Mouse (Mus musculus) adrenal gland, postnatal 36 days (tissue): ENCODE results near the gene Dnah5. TPM values are rescaled to one million over a fixed set of nuclear protein-coding genes. Genes with fewer than 3 reads are reported as not detected.

Source experiments
- DNase-seq, 2 experiments: peaks; one replicate each; pipeline ENCODE4 v3.0.0; 2021; ENCODE audit warnings: mixed read lengths in 1 of 2
- long read RNA-seq, 2 experiments: library from polyadenylated mRNA; stranded (forward); transcript quantifications; one replicate each; pipeline ENCODE4 v2.0.0; 2021; ENCODE audit warnings: borderline sequencing depth in 2 of 2
- total RNA-seq, 2 experiments: library from RNA; stranded (reverse); gene quantifications; 2 replicates each; pipeline ENCODE4 v1.2.3; 2021

Gene Dnah5
- under 1 TPM; 0.03 to 0.10 TPM for total RNA-seq
- long read RNA-seq, experiment 1 = 0 reads
- long read RNA-seq, experiment 2 = 0 reads

DNA sequence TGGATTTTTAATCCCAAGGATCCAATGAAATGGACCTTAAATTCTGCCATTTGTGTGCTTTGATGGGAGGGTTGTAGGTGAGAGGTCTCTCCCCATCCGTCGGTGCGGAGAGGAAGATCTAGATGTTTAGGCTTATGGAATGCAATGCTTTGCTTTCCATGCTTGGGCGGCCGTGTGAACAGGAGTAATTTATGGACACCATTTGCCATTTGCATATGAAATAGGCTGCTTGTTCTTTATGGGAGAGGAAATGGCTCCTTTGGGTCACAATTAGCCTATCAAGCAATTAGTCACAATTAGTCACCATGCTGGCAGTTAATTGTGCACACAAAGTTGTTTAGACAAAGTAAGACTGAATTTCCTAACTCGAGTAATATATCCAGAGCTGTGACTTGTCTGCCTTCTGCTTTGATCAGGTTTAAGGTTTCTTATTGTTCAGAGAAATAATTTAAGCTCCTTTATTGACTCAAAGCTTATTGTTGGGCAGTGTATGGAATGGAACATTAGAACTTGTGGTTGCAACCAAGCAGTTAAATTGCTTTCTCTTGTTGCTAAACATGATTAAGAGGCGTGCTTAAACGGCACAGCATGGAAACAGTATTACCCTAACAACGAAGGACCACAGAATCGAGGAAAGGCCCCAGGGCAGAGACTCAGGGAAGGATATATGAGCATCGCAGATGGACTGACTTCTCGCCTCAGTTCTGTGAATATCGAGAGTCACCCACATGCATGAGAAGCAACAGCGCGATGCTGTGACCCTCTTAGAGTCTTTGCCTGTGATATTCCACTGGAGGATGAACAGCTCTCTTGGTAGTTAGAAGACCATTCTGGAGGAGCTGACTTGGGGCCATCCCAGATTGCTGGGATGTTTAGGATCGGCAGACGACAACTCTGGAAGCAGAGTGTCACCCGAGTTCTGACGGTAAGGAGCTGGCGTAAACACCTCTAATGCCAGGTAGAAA lies at the start of gene Dnah5:
TSS of gene Dnah5 (plus strand) at position 642 of the 965 bp plus-strand sequence.
- no peak for DNase-seq

DNA sequence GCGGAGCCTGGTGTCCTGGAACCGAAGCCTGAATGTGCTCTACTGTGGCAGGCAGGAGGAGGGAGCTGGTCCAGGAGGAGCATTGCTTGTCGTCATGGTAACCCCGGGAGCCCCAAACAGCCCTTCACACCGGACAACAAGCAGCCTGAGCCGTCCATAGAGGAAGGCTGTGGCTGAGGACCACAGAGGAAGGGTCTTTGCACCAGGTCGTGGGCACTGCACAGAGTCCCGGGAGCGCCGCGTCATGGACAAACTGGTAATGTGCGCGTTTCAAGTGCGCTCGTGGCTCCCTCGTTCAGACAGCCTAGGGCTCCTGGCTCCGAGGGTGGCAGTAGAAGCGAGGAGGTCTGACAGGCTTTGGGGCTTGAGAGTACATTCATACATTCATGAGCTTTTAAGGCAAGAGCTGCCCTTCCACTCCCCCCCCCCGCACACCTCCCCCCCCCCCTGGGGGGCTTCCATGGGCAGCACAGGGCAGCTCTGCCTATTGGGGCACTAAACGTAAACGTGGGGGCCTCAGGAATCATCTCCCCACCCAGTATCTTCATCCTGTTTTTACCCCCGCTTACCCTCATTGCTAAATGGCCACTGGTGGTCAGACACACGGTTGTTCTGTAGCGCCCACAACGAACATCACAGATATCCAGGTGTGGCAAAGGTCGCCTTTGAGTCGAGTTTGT lies 48.6 kb upstream of the Dnah5 start:
- peak; percentile 23 to 29 for DNase-seq

DNA sequence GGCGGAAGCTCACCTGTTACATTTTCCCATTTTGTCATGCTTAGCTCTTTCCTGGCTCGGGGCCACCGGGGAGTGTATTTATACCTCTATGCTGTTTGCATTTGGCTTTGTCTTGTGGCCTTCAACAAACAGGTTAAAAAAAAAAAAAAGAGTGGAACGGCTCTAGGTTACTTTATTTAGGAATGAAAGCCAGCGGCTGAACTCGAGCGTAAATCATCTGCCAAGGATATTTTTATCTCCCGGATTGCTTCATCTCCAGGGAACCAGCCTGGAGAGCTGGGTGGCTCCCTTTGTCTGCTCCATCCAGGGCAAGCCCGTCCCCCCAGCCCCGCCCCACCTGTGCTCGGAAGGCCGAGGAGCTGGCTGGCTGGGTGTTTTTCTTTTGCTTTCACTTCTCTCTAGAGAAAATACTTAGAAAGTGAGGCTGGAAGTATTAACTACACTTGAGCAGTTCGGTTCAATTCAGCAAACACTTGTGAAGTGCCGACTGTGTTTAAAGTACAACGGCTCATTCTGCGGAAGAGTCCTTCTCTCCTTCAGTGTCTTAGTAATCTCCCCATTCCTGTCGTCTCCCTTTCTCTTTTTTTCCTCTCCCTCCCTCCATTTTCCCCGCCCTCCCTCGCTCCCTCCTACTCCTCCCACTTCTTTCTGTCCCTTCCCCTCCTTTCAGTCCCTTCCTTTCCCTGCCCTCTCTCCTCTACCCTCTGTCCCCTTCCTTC lies 44.6 kb upstream of the Dnah5 start:
- peak; percentile 86 to 91 for DNase-seq

DNA sequence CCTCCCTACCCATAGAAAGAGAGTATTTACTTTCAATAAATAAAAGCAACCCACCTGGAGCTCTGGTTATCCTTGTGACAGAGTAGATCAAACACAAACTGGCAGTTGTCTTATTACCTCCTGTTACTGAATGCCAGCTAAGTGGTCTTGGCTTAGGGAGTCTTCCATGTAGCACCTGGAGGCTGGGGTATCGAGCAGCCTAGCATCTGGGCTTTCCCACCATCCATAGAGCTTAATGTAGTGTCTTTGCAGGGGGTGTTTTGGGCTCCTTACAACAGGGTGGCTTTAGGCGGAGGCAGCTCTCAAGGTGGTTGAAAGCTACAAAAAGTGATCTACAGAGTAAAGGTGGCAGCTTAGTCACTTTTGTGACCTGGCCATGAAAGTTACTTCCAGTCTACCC lies 41.3 kb upstream of the Dnah5 start:
- no peak for DNase-seq

DNA sequence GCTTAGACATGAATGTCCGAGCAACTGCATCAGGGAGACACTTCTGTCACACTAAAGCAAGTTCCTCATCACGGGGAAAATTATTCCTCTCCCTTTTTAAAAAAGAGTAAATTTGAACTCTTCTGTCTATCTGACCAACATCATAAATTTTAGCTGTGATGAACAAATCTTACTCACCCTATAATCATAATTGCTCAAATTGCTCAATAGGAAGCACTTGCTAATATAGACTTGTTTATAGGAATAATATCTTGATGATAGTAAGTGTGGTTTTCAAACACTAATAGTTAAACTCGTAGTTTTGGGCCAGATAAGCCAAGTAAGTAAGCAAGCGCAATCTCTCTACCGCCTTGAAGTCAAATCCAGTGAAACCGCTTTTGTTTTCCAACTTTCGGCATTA lies 38.3 kb upstream of the Dnah5 start:
- DNase-seq = no peak

DNA sequence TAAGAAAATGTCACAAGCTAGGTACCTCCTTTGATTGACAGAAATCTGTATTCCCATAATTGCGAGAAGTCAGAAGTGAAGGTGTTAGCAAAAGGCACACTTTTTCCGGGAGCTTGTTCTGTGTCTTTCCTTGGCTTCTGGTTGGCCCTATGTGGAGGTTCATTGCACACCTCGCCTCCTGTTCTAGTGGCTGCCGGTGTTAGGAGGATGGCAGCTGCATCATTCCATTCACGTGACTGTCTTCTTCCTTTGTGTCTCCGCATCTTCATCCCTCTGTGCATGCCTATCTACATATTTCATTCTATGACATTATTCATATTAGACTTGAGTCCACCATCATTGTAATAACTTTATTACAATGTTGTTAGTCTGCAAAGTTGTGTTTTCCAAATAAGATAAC lies 37.5 kb upstream of the Dnah5 start:
- no peak for DNase-seq

DNA sequence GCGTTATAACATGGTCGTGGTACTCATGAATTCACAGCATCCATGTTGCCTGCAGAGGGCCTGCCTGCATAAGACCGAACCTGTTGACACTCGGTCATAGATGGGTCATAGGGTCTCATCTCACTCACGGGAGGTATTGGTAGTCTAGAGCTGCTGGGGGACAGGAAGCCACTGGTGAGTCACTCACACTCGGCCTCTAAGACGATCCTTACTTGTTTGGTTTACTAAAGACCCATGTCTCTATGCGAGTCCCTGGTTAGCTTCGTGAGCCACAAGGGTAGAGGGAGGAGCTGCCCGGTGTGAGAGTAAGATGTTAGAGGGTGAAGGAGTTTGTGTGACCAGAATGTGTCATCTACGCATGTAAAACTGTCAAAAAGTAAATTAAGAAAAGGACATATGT lies 24.6 kb upstream of the Dnah5 start:
- no peak for DNase-seq

DNA sequence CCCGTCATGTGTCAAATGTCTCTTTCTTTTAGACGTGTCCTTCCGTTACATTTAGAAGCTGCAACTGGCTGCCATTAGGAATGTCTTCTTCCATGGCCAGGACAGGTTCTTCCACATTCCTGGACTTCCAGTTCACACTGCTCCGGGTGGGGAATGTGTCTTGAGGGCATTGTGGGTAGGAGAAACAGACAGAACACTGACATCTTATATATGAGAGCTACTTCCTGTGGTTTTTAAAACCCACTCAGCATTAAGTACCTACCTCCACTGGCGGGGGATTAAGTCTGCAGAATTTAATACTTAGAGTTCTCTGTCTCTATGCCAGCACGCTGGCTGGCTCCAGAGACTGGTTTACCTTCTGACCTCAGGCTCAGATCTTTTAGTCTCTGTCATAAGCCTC lies 24.0 kb upstream of the Dnah5 start:
- no peak for DNase-seq

DNA sequence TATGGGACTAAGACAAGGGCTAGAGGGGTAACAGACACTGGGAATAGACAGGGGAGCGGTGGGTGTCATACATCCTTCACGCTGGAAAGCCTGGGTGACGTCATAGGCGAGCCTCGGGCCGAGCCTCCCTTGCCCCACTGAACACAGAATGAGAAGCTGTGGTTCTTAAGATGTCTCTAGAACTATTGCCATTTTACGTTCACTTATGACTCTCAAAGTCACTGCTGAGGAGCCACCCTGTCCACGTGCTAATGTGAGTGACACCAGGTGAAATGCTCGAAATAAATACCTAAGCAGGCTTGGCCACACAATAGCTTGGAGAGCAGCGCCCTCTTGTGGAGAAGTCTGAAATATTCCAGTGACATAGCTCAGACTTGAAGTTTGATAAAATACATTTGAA lies 21.7 kb upstream of the Dnah5 start:
- peak; percentile 73 to 79 for DNase-seq

DNA sequence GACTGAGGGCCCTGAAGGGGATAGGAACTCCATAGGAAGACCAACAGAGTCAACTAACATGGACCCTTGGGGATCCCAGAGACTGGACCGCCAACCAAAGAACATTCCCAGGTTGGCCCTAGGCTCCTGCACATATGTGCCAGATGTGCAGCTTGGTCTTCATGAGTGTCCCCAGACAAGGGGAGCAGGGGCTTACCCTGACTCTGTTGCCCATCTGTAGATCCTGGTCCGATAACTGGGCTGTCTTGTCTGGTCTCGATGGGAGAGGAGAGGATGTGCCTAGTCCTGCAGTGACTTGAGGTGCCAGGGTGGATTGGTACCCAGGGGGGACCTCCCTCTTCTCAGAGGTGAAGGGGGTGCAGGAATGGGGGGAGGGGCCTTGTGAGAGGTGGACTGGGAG lies 21.0 kb upstream of the Dnah5 start:
- no peak for DNase-seq

DNA sequence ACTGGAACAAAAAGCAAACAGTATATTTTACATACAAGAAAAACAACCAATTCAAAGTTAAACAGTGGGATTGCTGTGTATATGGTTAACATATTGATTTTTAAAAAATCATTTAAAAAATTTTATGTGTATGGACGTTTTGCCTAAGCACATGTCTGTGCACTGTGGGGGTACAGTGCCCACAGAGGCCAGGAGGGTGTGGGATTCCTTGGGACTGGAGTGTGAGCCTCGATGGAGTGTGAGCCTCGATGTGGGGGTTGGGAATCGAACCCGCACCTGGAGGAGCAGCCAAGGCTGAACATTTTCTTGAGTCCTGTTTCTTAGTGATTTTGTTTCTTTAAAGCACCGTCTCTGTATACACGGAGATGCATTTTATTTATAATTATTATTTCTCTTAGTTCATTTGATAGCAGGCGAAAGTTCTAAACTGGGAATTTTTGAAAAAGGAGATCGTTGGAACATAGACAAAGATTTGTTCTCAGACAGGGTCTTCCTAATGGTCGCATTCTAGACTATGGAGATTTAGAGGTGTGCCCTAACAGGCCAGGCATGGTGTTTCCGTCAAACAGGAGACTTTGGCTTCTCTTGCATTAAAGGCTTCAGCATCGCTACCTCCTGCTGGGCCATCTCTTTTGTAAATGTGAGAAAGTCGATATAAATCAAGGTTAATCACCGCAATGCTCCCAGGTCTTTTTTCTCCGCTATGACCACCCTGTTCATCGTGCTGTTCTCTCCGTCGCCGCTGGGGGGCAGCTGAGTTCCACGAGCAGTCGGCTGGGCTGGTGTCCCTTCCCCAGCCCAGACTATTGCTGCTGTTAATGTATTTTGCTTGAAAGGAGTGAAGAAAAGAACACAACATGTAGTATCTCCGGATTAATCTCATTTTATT lies 15.8 kb upstream of the Dnah5 start:
- DNase-seq = peak; percentile 75 to 81

DNA sequence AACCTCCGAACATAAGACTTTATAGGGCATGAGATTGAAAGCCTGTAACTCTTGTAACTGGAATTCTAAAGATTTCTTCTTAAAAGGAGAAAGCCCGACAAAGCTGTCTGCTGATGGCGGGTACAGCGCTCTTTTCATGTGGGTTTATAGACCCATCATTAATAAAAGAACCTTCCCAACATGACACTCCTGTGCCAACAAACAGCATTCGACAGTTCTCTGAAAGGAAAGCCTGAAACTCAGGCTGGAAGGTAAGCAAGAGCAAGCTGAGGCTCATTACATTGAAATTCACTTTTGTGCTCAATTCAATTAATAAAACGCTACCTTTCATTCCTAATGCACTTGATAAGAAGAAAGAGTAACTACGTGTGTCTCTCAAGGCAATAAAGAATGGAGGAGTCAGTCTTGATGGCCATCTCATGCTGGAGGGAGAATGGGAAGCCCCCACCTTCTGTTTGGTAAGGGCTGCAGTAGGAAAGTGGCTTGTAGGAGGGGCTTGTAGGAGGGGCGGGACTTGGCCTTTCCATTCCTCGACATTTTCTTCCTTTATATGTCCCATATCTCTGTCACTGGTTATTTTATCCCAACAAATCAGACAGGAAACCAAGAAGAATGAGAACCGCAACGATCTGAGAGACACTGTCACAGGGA lies 15.1 kb upstream of the Dnah5 start:
- no peak for DNase-seq

DNA sequence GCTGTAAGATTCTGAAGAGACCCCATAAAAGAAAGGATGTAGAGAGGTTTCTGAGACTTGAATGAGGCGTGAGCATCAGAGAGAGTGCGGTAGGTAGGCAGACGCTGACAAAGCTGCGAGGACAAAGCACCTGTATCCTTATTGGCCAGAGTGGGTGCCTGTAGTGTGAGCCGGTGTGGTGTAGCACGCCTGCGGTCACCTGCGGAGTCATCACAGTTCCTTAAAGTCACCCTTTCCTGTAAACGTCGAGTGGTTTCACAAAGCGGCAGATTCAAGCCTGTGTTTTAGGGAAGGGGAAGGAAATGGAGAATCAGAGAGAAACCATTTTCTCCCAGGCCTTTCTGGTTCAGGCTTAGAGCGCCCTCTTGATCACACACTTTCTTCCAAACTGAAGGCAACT lies 13.9 kb upstream of the Dnah5 start:
- peak in 1 of 2 experiments; percentile 6 for DNase-seq

DNA sequence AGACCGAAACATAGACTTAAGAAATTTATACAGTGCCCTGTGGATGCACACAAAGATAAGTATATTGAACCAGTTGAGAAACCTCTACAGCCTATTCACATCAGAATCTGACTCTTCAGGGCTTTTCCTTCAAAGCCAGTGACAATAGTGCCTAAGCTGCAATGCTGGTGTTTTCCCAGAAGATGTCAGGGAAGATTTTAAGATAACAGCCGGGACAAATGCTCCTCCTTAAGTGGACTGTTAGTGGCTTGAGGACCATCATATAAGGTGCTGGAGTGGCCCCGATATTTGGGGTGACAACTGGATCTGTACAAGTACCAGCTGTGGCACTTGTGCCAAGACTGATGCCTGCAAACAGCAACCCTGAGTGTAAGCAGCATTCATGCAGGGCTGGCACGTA lies 4.9 kb upstream of the Dnah5 start:
- no peak for DNase-seq

DNA sequence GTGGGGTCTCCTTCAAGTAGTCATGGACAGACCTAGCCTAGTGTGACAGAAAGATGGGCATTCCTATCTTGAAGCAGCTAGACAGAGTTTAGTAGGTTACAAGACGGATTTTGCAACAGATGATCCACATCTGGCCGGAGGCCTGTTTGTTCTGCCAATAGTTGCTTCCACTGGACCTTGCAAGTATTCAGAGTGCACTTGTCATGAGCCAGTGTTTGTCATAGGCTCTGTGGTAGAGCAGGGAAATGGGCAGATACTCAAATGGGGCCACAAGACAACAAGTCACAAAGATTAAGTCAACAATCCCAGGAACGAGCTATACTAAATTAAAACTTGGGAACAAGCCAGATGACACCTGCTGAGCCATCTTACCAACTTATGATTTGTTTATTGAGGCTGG lies 1.1 kb downstream of the Dnah5 start:
- no peak for DNase-seq

DNA sequence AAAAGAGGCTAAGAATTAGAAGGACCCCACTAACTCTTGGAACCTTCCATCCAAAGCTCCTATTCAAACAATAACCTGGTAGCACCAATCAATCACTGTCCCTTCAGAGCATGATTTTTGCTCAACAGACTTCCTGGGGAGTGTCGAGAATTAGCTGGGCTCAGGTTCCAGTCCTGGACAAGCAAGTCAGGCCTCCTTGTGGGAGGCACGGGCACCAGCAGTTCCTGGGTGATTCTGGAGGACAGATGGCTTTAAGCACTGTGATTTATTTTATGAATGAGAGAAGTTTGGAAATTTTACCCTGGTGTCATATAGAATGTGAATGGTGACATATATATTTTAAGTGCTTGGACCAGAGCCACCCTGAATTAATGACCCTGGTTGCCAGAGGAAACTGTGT lies 4.0 kb downstream of the Dnah5 start:
- no peak for DNase-seq

DNA sequence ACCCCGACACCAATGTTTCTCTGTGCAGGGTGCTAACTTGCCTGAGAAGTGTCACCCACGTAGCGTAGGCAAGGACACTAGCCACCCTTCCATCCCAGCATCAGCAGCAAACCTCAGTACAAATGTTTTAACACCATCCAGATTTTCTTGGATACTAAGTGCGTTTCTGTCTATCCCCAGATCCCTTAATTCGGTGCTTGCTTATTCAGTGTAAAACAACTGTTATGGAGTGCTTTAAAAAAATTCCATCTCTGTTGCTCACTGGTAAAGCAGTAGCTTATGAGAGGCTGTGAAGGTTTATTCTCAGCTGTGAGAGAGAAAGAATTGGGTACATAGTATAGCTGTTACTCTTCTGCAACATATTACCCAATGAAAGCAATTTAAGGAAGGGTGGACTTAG lies 9.5 kb downstream of the Dnah5 start:
- no peak for DNase-seq

DNA sequence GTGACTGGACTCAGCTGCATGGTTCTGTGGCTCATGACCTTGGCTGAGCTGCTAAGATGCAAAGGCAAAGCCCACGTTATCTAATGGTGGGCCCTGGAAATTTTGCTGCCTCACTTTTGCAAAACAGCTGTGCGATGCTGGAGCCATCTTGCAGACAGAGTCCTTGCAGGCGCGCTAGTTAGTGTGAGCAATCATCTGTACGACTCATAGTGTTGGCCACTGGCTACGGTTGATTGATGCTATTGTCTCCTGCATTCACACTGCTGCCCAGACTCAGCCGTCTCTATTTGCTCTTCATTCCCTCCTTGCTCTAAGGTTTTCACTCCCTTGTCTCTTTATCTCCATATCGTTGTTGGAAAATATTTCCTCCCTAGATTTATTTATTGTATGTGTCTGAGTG lies 12.8 kb downstream of the Dnah5 start:
- no peak for DNase-seq

DNA sequence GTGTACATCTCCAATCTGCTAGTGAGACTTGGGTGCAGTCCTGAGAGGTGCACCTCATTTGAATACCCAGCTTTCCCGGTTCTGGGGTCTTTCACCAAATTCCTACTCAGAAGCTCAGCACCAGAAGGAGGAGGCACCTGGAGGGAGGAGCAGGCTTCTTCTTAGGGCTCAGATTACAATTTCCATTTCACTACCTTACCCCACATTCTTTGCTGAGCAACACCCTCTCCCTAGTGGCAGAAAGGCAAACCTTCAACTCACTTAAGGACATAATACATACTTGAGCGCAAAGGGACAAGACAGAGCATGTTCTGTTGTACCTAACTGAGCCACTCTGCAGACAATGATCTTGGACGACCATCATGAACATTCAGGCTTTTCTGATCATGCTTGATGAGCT lies 23.8 kb downstream of the Dnah5 start:
- DNase-seq = no peak

DNA sequence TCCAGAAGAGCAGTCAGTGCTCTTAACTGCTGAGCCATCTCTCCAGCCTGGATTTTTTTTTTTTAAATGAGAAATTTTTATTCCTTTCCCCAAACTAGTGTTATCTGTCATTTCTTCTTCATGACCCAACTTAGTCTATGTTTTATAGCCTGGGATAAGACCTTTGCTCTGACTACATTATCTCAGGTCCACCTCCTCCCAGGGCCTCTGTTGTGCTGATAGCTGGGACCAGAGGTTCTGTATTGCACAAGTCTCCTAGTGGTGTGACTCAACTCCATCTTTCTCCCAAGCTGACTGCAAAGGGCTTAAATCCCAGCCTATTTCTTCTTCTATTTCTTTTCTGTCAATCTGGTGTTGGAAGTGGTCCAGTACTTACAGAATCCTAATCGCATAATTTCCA lies 56.7 kb downstream of the Dnah5 start:
- no peak for DNase-seq

DNA sequence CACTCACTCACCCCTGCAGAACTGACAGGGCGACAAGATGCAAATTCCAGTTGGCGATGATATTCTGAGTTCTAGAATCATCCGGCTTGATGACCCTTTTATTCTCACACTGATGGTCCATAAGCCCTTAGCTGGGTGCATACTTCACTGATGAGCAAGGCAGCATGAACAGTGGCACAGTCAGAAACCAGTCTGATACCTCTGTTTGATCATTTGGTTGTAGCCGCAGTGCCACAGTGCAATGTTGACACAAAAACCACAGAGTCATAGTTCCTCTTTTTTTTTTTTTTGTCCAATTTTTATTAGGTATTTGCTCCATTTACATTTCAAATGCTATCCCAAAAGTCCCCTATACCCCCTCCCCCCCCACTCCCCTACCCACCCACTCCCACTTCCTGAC lies 95.9 kb downstream of the Dnah5 start:
- DNase-seq = no peak
